Mouse (Mus musculus) lung, postnatal 0 days (tissue): ENCODE data around the gene Grik3.

Experiments
- CTCF ChIP-seq: IDR thresholded peaks from 2 replicates; pipeline ENCODE4 v1.5.1; 2016; ENCODE audit warnings: antibody characterized with exemption, mild to moderate bottlenecking
- EP300 ChIP-seq: IDR thresholded peaks from 2 replicates; pipeline ENCODE4 v1.6.1; 2016; ENCODE audit warnings: antibody characterized with exemption, mild to moderate bottlenecking, control low read depth

GRCm38 (mm10) chr4:125495477-125495876, 5.0 kb downstream of the Grik3 start:
- TF ChIP-seq EP300 (no peak), CTCF (no peak)
